Mouse (Mus musculus) embryonic fibroblast, embryonic 13.5 days (primary cell): ENCODE results near the gene Itgb6. TPM values are rescaled to one million over a fixed set of nuclear protein-coding genes. Genes with fewer than 3 reads are reported as not detected.

Experiments used
- H3K27ac ChIP-seq: 2 replicates; pipeline ENCODE4 v1.5.1; 2012; ENCODE audit warnings: low read length, control low read depth, inconsistent platforms; ENCODE audit not compliant: insufficient read depth
- H3K4me1 ChIP-seq: 2 replicates; pipeline ENCODE4 v1.6.1; 2011; ENCODE audit warnings: low read length; ENCODE audit not compliant: control insufficient read depth, insufficient read depth
- H3K4me3 ChIP-seq: 2 replicates; pipeline ENCODE4 v1.5.1; 2011; ENCODE audit warnings: mild to moderate bottlenecking, control low read depth, low read length; ENCODE audit not compliant: insufficient read depth
- CTCF ChIP-seq: IDR thresholded peaks from 2 replicates; pipeline ENCODE4 v1.5.1; 2011; ENCODE audit warnings: mild to moderate bottlenecking, control low read depth, low read length, moderate library complexity, borderline replicate concordance; ENCODE audit not compliant: insufficient read depth
- POLR2A ChIP-seq: IDR thresholded peaks from 2 replicates; pipeline ENCODE4 v1.6.1; 2011; ENCODE audit warnings: low read depth, mild to moderate bottlenecking, control low read depth, low read length, moderate library complexity
- polyA plus RNA-seq: library from polyadenylated mRNA; stranded (reverse); fragments of >200 nt; gene quantifications from 2 replicates; pipeline ENCODE4 v1.2.4, GENCODE M21; 2011; ENCODE audit warnings: low read depth; ENCODE audit not compliant: missing spikeins, insufficient read length

Itgb6 gene
- polyA plus RNA-seq, 1 experiment: not detected

GRCm38 (mm10) chr2:60688944-60689615, 33.4 kb downstream of the Itgb6 start:
- Histone ChIP-seq H3K4me1 (peaks cover 5% of the 10 kb centered on the region; the same call in 1 of the 2 replicates), H3K27ac (peak overlapping the region; percentile 83), H3K4me3 (no peak overlapping the region)
- TF ChIP-seq CTCF: no peak
- TF ChIP-seq POLR2A: no peak

- Histone ChIP-seq H3K27ac (no peak overlapping the region), H3K4me3 (no peak overlapping the region), H3K4me1 (peaks cover 5% of the 10 kb centered on the region; the same call in 1 of the 2 replicates)
- TF ChIP-seq CTCF (no peak), POLR2A (no peak)
These were observed 34.3 kb downstream of the Itgb6 start for GRCm38 (mm10) chr2:60688150-60688549.

DNA sequence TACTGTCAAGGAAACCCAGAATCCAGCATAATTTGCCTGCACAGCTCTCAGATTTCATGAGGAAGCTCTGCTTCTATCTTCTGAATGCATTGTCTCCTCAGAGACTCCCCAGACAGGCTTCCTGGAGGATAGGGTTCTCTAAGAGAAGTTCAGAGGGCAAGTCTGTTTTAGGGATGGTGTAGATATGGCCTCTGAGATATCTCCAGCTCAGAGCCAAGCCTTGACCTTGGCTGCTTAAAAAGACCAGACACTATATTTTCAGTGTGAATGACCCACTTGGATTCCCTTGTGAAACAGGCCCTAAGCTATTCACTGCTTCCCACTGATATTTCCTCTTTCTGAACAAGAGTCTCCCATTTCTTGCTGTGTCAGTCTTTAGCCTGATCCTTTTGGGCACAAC, 36.5 kb downstream of the Itgb6 start:
- Histone ChIP-seq H3K4me1 (peaks cover 2% of the 10 kb centered on the region; the same call in 1 of the 2 replicates), H3K27ac (no peak overlapping the region), H3K4me3 (no peak overlapping the region)
- TF ChIP-seq POLR2A: no peak
- TF ChIP-seq CTCF: no peak

GRCm38 (mm10) chr2:60684168-60684567, 38.3 kb downstream of the Itgb6 start:
- Histone ChIP-seq H3K27ac (no peak overlapping the region), H3K4me1 (no peaks in the 10 kb centered on the region), H3K4me3 (no peak overlapping the region)
- TF ChIP-seq POLR2A (no peak), CTCF (no peak)

- no peak for TF ChIP-seq CTCF
- TF ChIP-seq POLR2A: no peak
- no peaks in the 10 kb centered on the region for H3K4me1 ChIP-seq
- H3K27ac ChIP-seq: no peak overlapping the region
- no peak overlapping the region for H3K4me3 ChIP-seq
These were observed 39.9 kb downstream of the Itgb6 start for GRCm38 (mm10) chr2:60682554-60682953.

- TF ChIP-seq CTCF (no peak), POLR2A (no peak)
- Histone ChIP-seq H3K27ac (no peak overlapping the region), H3K4me3 (no peak overlapping the region), H3K4me1 (no peaks in the 10 kb centered on the region)
These were observed 48.0 kb downstream of the Itgb6 start for GRCm38 (mm10) chr2:60674413-60674812.

GRCm38 (mm10) chr2:60672973-60673954, 49.2 kb downstream of the Itgb6 start:
- Histone ChIP-seq H3K4me3 (no peak overlapping the region), H3K27ac (no peak overlapping the region), H3K4me1 (no peaks in the 10 kb centered on the region)
- TF ChIP-seq CTCF: no peak

DNA sequence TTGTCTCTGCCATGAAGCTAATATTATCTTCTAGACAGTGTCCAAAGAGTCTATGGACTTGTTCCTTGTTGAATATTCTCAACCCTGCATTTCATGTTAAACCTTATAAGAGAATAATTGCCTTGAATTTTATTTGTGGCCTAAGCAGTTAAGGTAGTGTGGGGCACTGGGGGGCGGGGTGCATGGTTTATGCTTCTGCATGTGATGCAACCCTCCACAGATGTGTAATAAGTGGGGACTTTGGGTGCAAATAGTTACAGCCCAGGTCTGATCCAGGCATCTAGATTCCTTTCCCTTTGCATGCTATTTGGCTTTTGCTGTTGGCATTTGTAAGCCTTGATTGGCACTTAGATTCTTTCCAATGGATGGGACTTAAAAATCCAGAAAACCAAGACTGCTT, 51.2 kb downstream of the Itgb6 start:
- no peaks in the 10 kb centered on the region for H3K4me1 ChIP-seq
- no peak for TF ChIP-seq POLR2A
- no peak for TF ChIP-seq CTCF
- H3K27ac ChIP-seq: no peak overlapping the region
- no peak overlapping the region for H3K4me3 ChIP-seq

DNA sequence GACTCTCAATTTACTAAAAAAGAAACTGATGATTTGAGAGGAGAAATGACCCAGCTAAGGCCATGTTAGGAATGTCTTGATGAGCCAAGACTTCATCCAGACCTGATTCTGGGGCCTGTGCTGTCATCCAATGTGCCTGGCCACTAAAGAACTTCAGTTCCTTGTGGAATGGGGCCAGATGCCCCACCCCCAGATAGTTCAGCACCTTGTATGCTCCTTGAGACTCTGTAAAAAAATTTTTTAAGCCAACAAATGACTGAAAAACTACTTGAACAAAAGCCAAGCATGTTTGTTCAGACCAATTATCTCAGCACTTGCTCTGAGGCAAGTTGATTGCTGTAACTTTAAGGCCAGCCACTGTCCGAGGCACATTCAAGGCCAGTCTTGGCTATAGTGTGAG, 59.4 kb downstream of the Itgb6 start:
- no peaks in the 10 kb centered on the region for H3K4me1 ChIP-seq
- H3K4me3 ChIP-seq: no peak overlapping the region
- H3K27ac ChIP-seq: no peak overlapping the region
- TF ChIP-seq CTCF: no peak
- no peak for TF ChIP-seq POLR2A

- no peak overlapping the region for H3K27ac ChIP-seq
- H3K4me1 ChIP-seq: no peaks in the 10 kb centered on the region
- TF ChIP-seq POLR2A (no peak), CTCF (no peak)
- H3K4me3 ChIP-seq: no peak overlapping the region
These were observed 62.5 kb downstream of the Itgb6 start for GRCm38 (mm10) chr2:60659993-60660392.
